Mouse (Mus musculus): ENCODE measurements around the gene U2af2. TPM values are rescaled to one million over a fixed set of nuclear protein-coding genes. Genes with fewer than 3 reads are reported as not detected.

U2af2 gene
- polyA plus RNA-seq, 1 experiment from 2014 or later, result 130 TPM

GRCm38 (mm10) chr7:5038940-5039339 is 23.0 kb upstream of the U2af2 start:
- H3K4me1 ChIP-seq (replicated peaks), result no peaks in the 10 kb centered on the region
- no peak for ATAC-seq
- 17% methylated on average over 5 of the region's 5 CpGs for WGBS
- 0 out of 2 replicates have a peak overlapping the region, but pooled peaks have one; percentile 84 for H3K9ac ChIP-seq
- no peaks in the 10 kb centered on the region for H3K27me3 ChIP-seq (replicated peaks)
- peak overlapping the region; percentile 65 for H3K4me2 ChIP-seq (replicated peaks)
- H3K4me3 ChIP-seq (replicated peaks), result peak overlapping the region; percentile 67
- peak overlapping the region; percentile 98 for H3K27ac ChIP-seq
- peaks cover 21% of the 10 kb centered on the region for H3K36me3 ChIP-seq
- no peaks in the 10 kb centered on the region for H3K9me3 ChIP-seq

- no peaks in the 10 kb centered on the region for H3K27me3 ChIP-seq (replicated peaks)
- ATAC-seq, result no peak
- WGBS, result 73% methylated on average over 2 of the region's 2 CpGs
Measured at GRCm38 (mm10) chr7:5044981-5045380, 17.0 kb upstream of the U2af2 start.

GRCm38 (mm10) chr7:5046112-5046511 is 15.8 kb upstream of the U2af2 start:
- Histone ChIP-seq H3K9ac (no peak overlapping the region), H3K4me3 (replicated peaks) (no peak overlapping the region), H3K9me3 (no peaks in the 10 kb centered on the region), H3K27me3 (replicated peaks) (no peaks in the 10 kb centered on the region), H3K4me1 (replicated peaks) (peaks cover 6% of the 10 kb centered on the region; the same call in 1 of the 2 replicates), H3K27ac (no peak overlapping the region), H3K36me3 (no peaks in the 10 kb centered on the region), H3K4me2 (replicated peaks) (no peak overlapping the region)
- WGBS, result 69% methylated on average over 2 of the region's 2 CpGs
- ATAC-seq, result no peak

More at GRCm38 (mm10) chr7:5044981-5045380, 17.0 kb upstream of the U2af2 start:
- no peaks in the 10 kb centered on the region for H3K36me3 ChIP-seq
- H3K4me3 ChIP-seq (replicated peaks), result no peak overlapping the region
- H3K4me2 ChIP-seq (replicated peaks), result no peak overlapping the region
- H3K27ac ChIP-seq, result no peak overlapping the region
- H3K9me3 ChIP-seq, result no peaks in the 10 kb centered on the region
- H3K4me1 ChIP-seq (replicated peaks), result no peaks in the 10 kb centered on the region
- no peak overlapping the region for H3K9ac ChIP-seq

- WGBS, result 26% methylated on average over 2 of the region's 2 CpGs
Measured at GRCm38 (mm10) chr7:5047313-5047712, 14.6 kb upstream of the U2af2 start.

GRCm38 (mm10) chr7:5051193-5052192 is 10.4 kb upstream of the U2af2 start, which contains the start of gene Zfp580:
Gene Zfp580 (plus strand): TSS chr7:5051538.
- peaks cover 43% of the 10 kb centered on the region for H3K27me3 ChIP-seq (replicated peaks)
- H3K4me3 ChIP-seq (replicated peaks), result peak within 1 kb of the TSS; percentile 86
- 1% methylated on average over 65 of the region's 65 CpGs for WGBS
- H3K4me1 ChIP-seq (replicated peaks), result peaks cover 34% of the 10 kb centered on the region
- peak within 1 kb of the TSS; percentile 82 for H3K9ac ChIP-seq
- no peaks in the 10 kb centered on the region for H3K9me3 ChIP-seq
- H3K36me3 ChIP-seq, result no peaks in the 10 kb centered on the region
- H3K4me2 ChIP-seq (replicated peaks), result peak within 1 kb of the TSS; percentile 94
- peak; percentile 85 for ATAC-seq
- H3K27ac ChIP-seq, result peak within 1 kb of the TSS; percentile 34

More at GRCm38 (mm10) chr7:5047313-5047712, 14.6 kb upstream of the U2af2 start:
- no peaks in the 10 kb centered on the region for H3K9me3 ChIP-seq
- no peak overlapping the region for H3K4me2 ChIP-seq (replicated peaks)
- no peak overlapping the region for H3K4me3 ChIP-seq (replicated peaks)
- H3K9ac ChIP-seq, result no peak overlapping the region
- H3K36me3 ChIP-seq, result no peaks in the 10 kb centered on the region
- H3K27me3 ChIP-seq (replicated peaks), result peaks cover 4% of the 10 kb centered on the region; the same call in 1 of the 2 replicates
- H3K27ac ChIP-seq, result no peak overlapping the region
- no peak for ATAC-seq
- H3K4me1 ChIP-seq (replicated peaks), result peaks cover 9% of the 10 kb centered on the region; the same call in 1 of the 2 replicates

GRCm38 (mm10) chr7:5052438-5052837 is 9.5 kb upstream of the U2af2 start:
- Histone ChIP-seq H3K27me3 (replicated peaks) (peaks cover 50% of the 10 kb centered on the region), H3K9me3 (no peaks in the 10 kb centered on the region), H3K4me1 (replicated peaks) (peaks cover 41% of the 10 kb centered on the region), H3K4me3 (replicated peaks) (peak overlapping the region; percentile 86), H3K9ac (peak overlapping the region; percentile 48), H3K36me3 (no peaks in the 10 kb centered on the region), H3K27ac (no peak overlapping the region), H3K4me2 (replicated peaks) (peak overlapping the region; percentile 94)
- 2% methylated on average over 12 of the region's 12 CpGs for WGBS
- no peak for ATAC-seq

GRCm38 (mm10) chr7:5052931-5053343 is 9.0 kb upstream of the U2af2 start:
- peak; percentile 29; the same call in 1 of the 2 replicates for ATAC-seq
- no peaks in the 10 kb centered on the region for H3K9me3 ChIP-seq
- peak overlapping the region; percentile 94 for H3K4me2 ChIP-seq (replicated peaks)
- H3K27ac ChIP-seq, result no peak overlapping the region
- H3K4me3 ChIP-seq (replicated peaks), result peak overlapping the region; percentile 86
- H3K9ac ChIP-seq, result peak overlapping the region; percentile 48
- no peaks in the 10 kb centered on the region for H3K36me3 ChIP-seq
- H3K27me3 ChIP-seq (replicated peaks), result peaks cover 54% of the 10 kb centered on the region
- peaks cover 41% of the 10 kb centered on the region for H3K4me1 ChIP-seq (replicated peaks)
- WGBS, result 4% methylated on average over 45 of the region's 45 CpGs

- Histone ChIP-seq H3K27ac (no peak overlapping the region), H3K9me3 (no peaks in the 10 kb centered on the region), H3K9ac (peak overlapping the region; percentile 29), H3K36me3 (no peaks in the 10 kb centered on the region), H3K4me3 (replicated peaks) (peak overlapping the region; percentile 86), H3K27me3 (replicated peaks) (peaks cover 57% of the 10 kb centered on the region), H3K4me2 (replicated peaks) (peak overlapping the region; percentile 94), H3K4me1 (replicated peaks) (peaks cover 41% of the 10 kb centered on the region)
- 15% methylated on average over 32 of the region's 32 CpGs for WGBS
- no peak for ATAC-seq
Measured at GRCm38 (mm10) chr7:5053456-5054179, 8.3 kb upstream of the U2af2 start.

- Histone ChIP-seq H3K4me3 (replicated peaks) (peak overlapping the region; percentile 47), H3K36me3 (no peaks in the 10 kb centered on the region), H3K4me1 (replicated peaks) (peaks cover 42% of the 10 kb centered on the region), H3K27ac (no peak overlapping the region), H3K27me3 (replicated peaks) (peaks cover 55% of the 10 kb centered on the region), H3K4me2 (replicated peaks) (peak overlapping the region; percentile 72), H3K9me3 (no peaks in the 10 kb centered on the region), H3K9ac (peak overlapping the region; percentile 62)
- no peak for ATAC-seq
- WGBS, result 2% methylated on average over 55 of the region's 55 CpGs
Measured at GRCm38 (mm10) chr7:5056651-5057263, 5.2 kb upstream of the U2af2 start.

GRCm38 (mm10) chr7:5057381-5057780 is 4.6 kb upstream of the U2af2 start:
- peak overlapping the region; percentile 62; the same call in 1 of the 2 replicates for H3K9ac ChIP-seq
- 35% methylated on average over 8 of the region's 8 CpGs for WGBS
- no peaks in the 10 kb centered on the region for H3K36me3 ChIP-seq
- peak overlapping the region; percentile 47 for H3K4me3 ChIP-seq (replicated peaks)
- peak overlapping the region; percentile 72 for H3K4me2 ChIP-seq (replicated peaks)
- ATAC-seq, result no peak
- H3K27me3 ChIP-seq (replicated peaks), result peaks cover 54% of the 10 kb centered on the region
- no peaks in the 10 kb centered on the region for H3K9me3 ChIP-seq
- H3K4me1 ChIP-seq (replicated peaks), result peaks cover 38% of the 10 kb centered on the region
- no peak overlapping the region for H3K27ac ChIP-seq

- no peak overlapping the region for H3K4me3 ChIP-seq (replicated peaks)
- no peak overlapping the region for H3K9ac ChIP-seq
- peaks cover 52% of the 10 kb centered on the region for H3K27me3 ChIP-seq (replicated peaks)
Measured at GRCm38 (mm10) chr7:5057804-5058203, 4.1 kb upstream of the U2af2 start.

More at GRCm38 (mm10) chr7:5057804-5058203, 4.1 kb upstream of the U2af2 start:
- ATAC-seq, result no peak
- no peaks in the 10 kb centered on the region for H3K9me3 ChIP-seq
- 32% methylated on average over 11 of the region's 11 CpGs for WGBS
- H3K4me2 ChIP-seq (replicated peaks), result peak overlapping the region; percentile 72
- H3K4me1 ChIP-seq (replicated peaks), result peaks cover 34% of the 10 kb centered on the region
- H3K27ac ChIP-seq, result no peak overlapping the region
- H3K36me3 ChIP-seq, result no peaks in the 10 kb centered on the region

Data from intestine, embryonic 15.5 days (tissue).